Mouse (Mus musculus) kidney, embryonic 14.5 days (tissue): Measurements from ENCODE around the gene 2310061N02Rik. TPM values are rescaled to one million over a fixed set of nuclear protein-coding genes. Genes with fewer than 3 reads are reported as not detected.
A peak's percentile ranks its signal among the peaks of the same experiment; 100 is the strongest.

Source experiments
- ATAC-seq: fragments of 200-750 bp; cut with Nextera tagmentation; 2 replicates; pipeline ENCODE4 v1.8.0; 2017; ENCODE audit warnings: moderate number of reproducible peaks, mild to moderate bottlenecking, moderate TSS enrichment, moderate library complexity; ENCODE audit not compliant: low FRiP score, low TSS enrichment
- H3K27ac ChIP-seq: fragments of 300-500 bp; sonication (generic); 2 replicates; pipeline ENCODE4 v1.5.1; 2014; ENCODE audit warnings: low read depth, mild to moderate bottlenecking, low read length, moderate library complexity, mixed read lengths
- H3K27me3 ChIP-seq: fragments of 300-500 bp; sonication (generic); 2 replicates; pipeline ENCODE4 v1.6.1; 2014; ENCODE audit warnings: mild to moderate bottlenecking, low read length; ENCODE audit not compliant: control insufficient read depth, insufficient read depth
- H3K36me3 ChIP-seq: fragments of 300-500 bp; sonication (generic); 2 replicates; pipeline ENCODE4 v1.6.1; 2014; ENCODE audit warnings: low read length, mixed read lengths; ENCODE audit not compliant: control insufficient read depth, insufficient read depth
- H3K4me1 ChIP-seq: fragments of 300-500 bp; sonication (generic); 2 replicates; pipeline ENCODE4 v1.6.1; 2014; ENCODE audit warnings: low read length, mixed read lengths; ENCODE audit not compliant: control insufficient read depth, insufficient read depth
- H3K4me2 ChIP-seq: fragments of 300-500 bp; sonication (generic); replicated peaks from 2 replicates; pipeline ENCODE4 v1.6.1; 2014; ENCODE audit warnings: low read depth, mild to moderate bottlenecking, low read length
- H3K4me3 ChIP-seq: fragments of 300-500 bp; sonication (generic); 2 replicates; pipeline ENCODE4 v1.5.1; 2014; ENCODE audit warnings: mild to moderate bottlenecking, low read length
- H3K9ac ChIP-seq: fragments of 300-500 bp; sonication (generic); 2 replicates; pipeline ENCODE4 v1.6.1; 2014; ENCODE audit warnings: low read depth, mild to moderate bottlenecking, low read length, moderate library complexity
- H3K9me3 ChIP-seq: fragments of 300-500 bp; sonication (generic); 2 replicates; pipeline ENCODE4 v1.6.1; 2016; ENCODE audit warnings: low read length; ENCODE audit not compliant: control insufficient read depth
- WGBS: fragments of 180-500 bp; shearing (Covaris S2); extraction: QIAGEN DNeasy Blood & Tissue Kit; methylation state at CpG from one replicate; pipeline ENCODE4 v1.1.7; 2014; 5-methylcytosine and 5-hydroxymethylcytosine counted together
- polyA plus RNA-seq: library from polyadenylated mRNA; unstranded; fragments of >200 nt; fragmentation: Nextera tagmentation; extraction: Ambion mirVana; gene quantifications from 2 replicates; pipeline ENCODE4 v1.2.1, GENCODE M21; 2014

The 2310061N02Rik gene
- polyA plus RNA-seq, 1 experiment from 2014 or later: not detected

DNA sequence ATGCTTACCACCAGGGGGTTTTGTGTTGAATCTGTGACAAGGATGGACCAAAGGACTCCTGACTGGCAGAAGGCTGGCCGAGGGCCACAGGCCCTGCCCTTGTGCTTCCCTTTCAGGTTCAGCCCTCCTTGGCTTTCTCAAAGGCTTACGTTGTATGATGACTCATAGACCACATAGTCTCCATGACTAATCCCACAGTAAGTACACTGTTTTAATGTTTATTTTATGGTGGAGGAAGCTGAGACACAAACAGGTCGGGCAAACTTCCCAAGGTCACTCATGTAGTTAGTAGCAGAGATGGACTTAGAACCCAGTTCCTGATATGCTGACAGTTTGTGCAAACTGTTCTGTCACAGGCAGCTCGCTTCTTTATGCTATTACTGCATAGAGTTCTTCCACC, 3.0 kb upstream of the 2310061N02Rik start:
- H3K4me1 ChIP-seq: no peaks in the 10 kb centered on the region
- no peaks in the 10 kb centered on the region for H3K27me3 ChIP-seq
- no peak overlapping the region for H3K9ac ChIP-seq
- ATAC-seq: no peak
- no peaks in the 10 kb centered on the region for H3K36me3 ChIP-seq
- no peak overlapping the region for H3K4me2 ChIP-seq
- 75% methylated on average over 4 of the region's 4 CpGs for WGBS
- no peaks in the 10 kb centered on the region for H3K9me3 ChIP-seq
- H3K4me3 ChIP-seq: no peak overlapping the region
- no peak overlapping the region for H3K27ac ChIP-seq

DNA sequence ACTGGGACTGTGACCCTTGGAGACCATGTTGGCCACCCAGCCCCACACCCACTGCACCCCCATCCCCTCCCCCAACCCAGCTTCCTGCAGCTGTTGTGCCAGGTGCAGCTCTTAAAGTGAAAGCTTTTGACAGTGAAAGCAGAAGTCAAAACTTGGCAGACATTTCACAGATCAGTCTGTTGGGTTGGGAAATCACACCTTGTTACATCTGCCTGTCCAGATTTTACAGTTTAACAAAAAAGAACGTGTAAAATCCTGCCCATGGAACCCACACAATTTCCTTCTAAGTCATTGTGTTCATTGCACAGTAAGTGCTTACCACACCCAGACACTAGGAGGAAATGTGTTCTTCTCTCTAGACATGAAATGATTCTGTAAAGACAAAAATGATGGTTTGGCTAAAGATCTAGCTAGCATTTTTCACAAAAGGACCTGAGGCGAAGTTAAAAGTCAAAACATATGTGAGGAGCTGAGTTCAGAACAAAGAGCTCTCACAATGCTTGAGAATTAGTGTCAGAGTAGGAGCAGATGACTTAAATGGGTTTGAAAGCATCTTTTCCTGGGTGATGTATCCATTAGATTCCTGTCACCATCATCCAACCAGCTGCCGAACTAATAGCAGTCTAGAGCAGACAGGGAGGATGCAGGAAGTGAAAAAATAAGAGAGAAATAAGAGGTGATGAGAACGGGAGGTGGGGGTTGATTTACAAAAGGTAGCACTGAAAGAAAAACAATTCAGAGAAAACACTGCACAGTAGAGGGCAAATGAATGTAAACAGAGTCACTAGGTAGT, 6.5 kb downstream of the 2310061N02Rik start:
- H3K4me2 ChIP-seq: no peak overlapping the region
- no peaks in the 10 kb centered on the region for H3K4me1 ChIP-seq
- H3K9ac ChIP-seq: no peak overlapping the region
- WGBS: 40% methylated on average over 4 of the region's 4 CpGs
- no peak overlapping the region for H3K27ac ChIP-seq
- H3K27me3 ChIP-seq: no peaks in the 10 kb centered on the region
- ATAC-seq: no peak
- H3K4me3 ChIP-seq: no peak overlapping the region
- H3K9me3 ChIP-seq: no peaks in the 10 kb centered on the region
- H3K36me3 ChIP-seq: no peaks in the 10 kb centered on the region

DNA sequence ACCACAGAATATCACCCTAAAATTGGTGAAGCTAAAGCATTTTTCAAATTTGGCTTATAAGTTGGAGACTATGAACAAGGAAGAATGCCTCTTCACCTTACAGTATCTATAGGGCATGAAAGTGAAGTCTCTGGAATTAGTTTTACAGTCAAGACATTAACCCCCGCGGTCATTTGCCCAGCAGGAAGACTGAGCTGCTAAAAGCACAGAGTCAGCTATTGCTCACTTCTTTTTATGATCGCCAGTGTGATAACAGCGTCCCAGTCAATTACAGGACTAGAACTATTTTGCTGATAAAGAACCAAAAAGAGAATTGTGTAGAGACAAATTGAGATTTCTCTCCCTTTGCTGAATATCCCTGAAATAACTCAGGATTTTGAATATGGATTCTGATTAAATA, 11.5 kb downstream of the 2310061N02Rik start:
- no peak overlapping the region for H3K4me3 ChIP-seq
- no peak overlapping the region for H3K9ac ChIP-seq
- ATAC-seq: no peak
- no peak overlapping the region for H3K4me2 ChIP-seq
- no peaks in the 10 kb centered on the region for H3K27me3 ChIP-seq
- H3K27ac ChIP-seq: no peak overlapping the region
- WGBS: 56% methylated on average over 4 of the region's 4 CpGs
- H3K9me3 ChIP-seq: no peaks in the 10 kb centered on the region
- H3K36me3 ChIP-seq: no peaks in the 10 kb centered on the region
- no peaks in the 10 kb centered on the region for H3K4me1 ChIP-seq

DNA sequence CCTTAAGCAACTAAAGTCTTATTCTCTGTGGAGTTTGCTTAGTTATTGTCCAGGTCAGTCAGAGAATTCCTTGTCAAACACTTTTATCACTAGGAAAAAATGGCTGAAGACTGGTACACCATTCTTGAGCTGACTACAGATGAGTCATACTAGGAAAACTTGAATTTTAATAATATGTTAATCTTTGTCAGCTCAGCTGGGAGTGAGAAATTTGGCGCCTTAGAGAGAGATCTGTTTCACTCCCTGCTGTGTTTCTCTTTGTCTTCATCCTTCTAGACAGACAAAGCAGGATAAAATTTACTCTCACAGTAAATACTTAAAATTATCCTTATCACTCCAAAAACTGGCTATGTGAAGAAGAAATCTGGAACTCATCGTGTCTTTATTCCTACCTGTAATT, 26.5 kb downstream of the 2310061N02Rik start:
- no peaks in the 10 kb centered on the region for H3K9me3 ChIP-seq
- 71% methylated on average over 2 of the region's 2 CpGs for WGBS
- H3K9ac ChIP-seq: no peak overlapping the region
- H3K4me2 ChIP-seq: no peak overlapping the region
- ATAC-seq: no peak
- no peaks in the 10 kb centered on the region for H3K36me3 ChIP-seq
- no peak overlapping the region for H3K27ac ChIP-seq
- H3K4me1 ChIP-seq: no peaks in the 10 kb centered on the region
- no peaks in the 10 kb centered on the region for H3K27me3 ChIP-seq
- no peak overlapping the region for H3K4me3 ChIP-seq

DNA sequence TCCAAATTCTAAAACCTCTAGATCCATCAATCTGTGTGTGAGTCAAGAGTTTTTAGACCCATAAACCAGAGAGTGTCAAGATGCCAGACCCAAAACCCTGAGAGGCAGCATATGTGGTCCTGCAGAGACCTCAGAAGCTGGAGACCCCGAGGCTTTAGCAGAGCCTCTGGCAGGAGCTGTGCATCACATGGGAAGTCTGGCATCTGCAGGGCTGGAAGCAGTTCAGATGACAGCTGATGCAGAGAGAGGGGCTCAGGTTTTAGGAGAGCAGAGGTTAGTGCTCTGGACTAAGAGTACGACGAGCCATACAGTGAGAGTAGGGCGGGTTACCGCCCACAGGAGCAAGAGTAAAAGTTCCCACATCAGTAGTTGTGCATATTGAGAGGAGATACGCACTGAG, 28.7 kb downstream of the 2310061N02Rik start:
- WGBS: 80% methylated on average over 6 of the region's 6 CpGs
- H3K4me2 ChIP-seq: no peak overlapping the region
- no peaks in the 10 kb centered on the region for H3K4me1 ChIP-seq
- no peak overlapping the region for H3K4me3 ChIP-seq
- H3K27me3 ChIP-seq: no peaks in the 10 kb centered on the region
- no peak overlapping the region for H3K9ac ChIP-seq
- H3K27ac ChIP-seq: no peak overlapping the region
- no peak for ATAC-seq
- H3K9me3 ChIP-seq: no peaks in the 10 kb centered on the region
- no peaks in the 10 kb centered on the region for H3K36me3 ChIP-seq

DNA sequence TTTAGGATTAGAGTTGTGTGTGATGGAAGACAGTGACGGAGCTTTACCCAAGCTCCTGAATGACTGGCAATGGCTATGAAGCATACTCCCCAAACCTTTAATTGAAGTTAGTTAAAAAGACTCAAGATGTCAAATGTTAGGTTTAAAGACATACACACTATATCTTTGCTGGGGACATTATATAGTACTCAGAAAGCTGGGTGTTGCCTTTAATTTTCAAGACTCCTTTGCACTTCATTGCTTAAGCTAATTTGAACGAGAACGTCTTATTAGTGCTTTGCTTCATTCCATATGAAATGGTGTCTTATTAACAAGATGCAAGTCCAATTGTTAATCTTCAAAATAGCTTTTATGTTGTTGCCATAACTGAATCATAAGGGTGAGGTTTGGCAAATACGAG, 36.2 kb downstream of the 2310061N02Rik start, which contains the start of gene Krtap27-1:
Gene Krtap27-1 (minus strand): TSS at position 101 of the 400 bp plus-strand sequence.
- Histone ChIP-seq H3K4me1 (no peaks in the 10 kb centered on the region), H3K9ac (no peak within 1 kb of the TSS), H3K27me3 (no peaks in the 10 kb centered on the region), H3K4me3 (no peak within 1 kb of the TSS), H3K9me3 (no peaks in the 10 kb centered on the region), H3K4me2 (no peak within 1 kb of the TSS), H3K36me3 (no peaks in the 10 kb centered on the region), H3K27ac (no peak within 1 kb of the TSS)
- WGBS: 94% methylated on average over 4 of the region's 4 CpGs
- no peak for ATAC-seq

DNA sequence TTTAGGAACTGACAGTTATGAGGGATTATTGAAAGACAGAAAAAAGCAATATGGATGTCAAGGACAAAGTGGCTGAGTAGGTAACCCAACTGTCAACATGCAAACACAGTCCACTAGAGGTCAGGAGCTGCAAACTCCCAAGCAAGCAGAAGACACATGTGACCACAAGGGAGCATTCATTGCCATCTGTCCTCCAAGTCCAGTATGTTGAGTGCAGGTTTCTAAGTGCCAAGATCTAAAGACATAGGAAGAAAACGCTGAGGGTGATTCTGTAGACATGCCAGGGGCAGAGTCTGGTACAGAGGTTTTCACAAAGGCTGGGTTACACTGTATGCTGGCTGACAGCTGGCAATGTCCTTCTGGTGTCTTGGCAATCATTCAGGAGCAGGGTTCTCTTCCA, 50.3 kb downstream of the 2310061N02Rik start:
- Histone ChIP-seq H3K4me1 (no peaks in the 10 kb centered on the region), H3K9ac (no peak overlapping the region), H3K27ac (no peak overlapping the region), H3K27me3 (no peaks in the 10 kb centered on the region), H3K36me3 (no peaks in the 10 kb centered on the region), H3K4me3 (no peak overlapping the region), H3K4me2 (no peak overlapping the region), H3K9me3 (no peaks in the 10 kb centered on the region)
- 45% methylated on average over 1 of the region's 1 CpGs for WGBS
- ATAC-seq: 0 out of 2 replicates have a peak, but pooled peaks have one; percentile 35

Other genes starting within 250 kb of the 2310061N02Rik start
- gene Cldn17, start 201.0 kb downstream of the 2310061N02Rik start, polyA plus RNA-seq: not detected in 2 replicates
- gene Cldn8, start 144.8 kb downstream of the 2310061N02Rik start, polyA plus RNA-seq: 85.1 and 98.7 TPM in 2 replicates
- not detected in 2 replicates for gene Krtap24-1, start 95.7 kb downstream of the 2310061N02Rik start, polyA plus RNA-seq
- not detected in 2 replicates for gene 2310079G19Rik, start 80.3 kb downstream of the 2310061N02Rik start, polyA plus RNA-seq
- not detected in 2 replicates for gene Krtap26-1, start 60.2 kb downstream of the 2310061N02Rik start, polyA plus RNA-seq
- not detected in 2 replicates for gene Krtap27-1, start 36.3 kb downstream of the 2310061N02Rik start, polyA plus RNA-seq
- not detected in 2 replicates for gene Krtap13-1, start 20.9 kb upstream of the 2310061N02Rik start, polyA plus RNA-seq
- gene Krtap13, start 43.7 kb upstream of the 2310061N02Rik start, polyA plus RNA-seq: not detected in 2 replicates
- not detected in 2 replicates for gene 2310034C09Rik, start 50.9 kb upstream of the 2310061N02Rik start, polyA plus RNA-seq
- not detected in 2 replicates for gene 2310057N15Rik, start 66.2 kb upstream of the 2310061N02Rik start, polyA plus RNA-seq
- gene Gm5965, start 69.9 kb upstream of the 2310061N02Rik start, polyA plus RNA-seq: not detected in 2 replicates
- gene Gm20741, start 104.3 kb upstream of the 2310061N02Rik start, polyA plus RNA-seq: not detected in 2 replicates
- not detected in 2 replicates for gene Krtap15, start 112.3 kb upstream of the 2310061N02Rik start, polyA plus RNA-seq
- gene Krtap14, start 118.2 kb upstream of the 2310061N02Rik start, polyA plus RNA-seq: not detected in 2 replicates
- not detected in 2 replicates for gene Krtap19-1, start 161.4 kb upstream of the 2310061N02Rik start, polyA plus RNA-seq
- gene Krtap19-2, start 166.3 kb upstream of the 2310061N02Rik start, polyA plus RNA-seq: not detected in 2 replicates
- gene Krtap19-3, start 170.1 kb upstream of the 2310061N02Rik start, polyA plus RNA-seq: not detected in 2 replicates
- gene Krtap19-4, start 177.1 kb upstream of the 2310061N02Rik start, polyA plus RNA-seq: not detected in 2 replicates
- not detected in 2 replicates for gene Krtap19-5, start 188.5 kb upstream of the 2310061N02Rik start, polyA plus RNA-seq
- not detected in 2 replicates for gene Krtap19-9b, start 224.3 kb upstream of the 2310061N02Rik start, polyA plus RNA-seq